Mouse (Mus musculus) kidney, postnatal 36 days (tissue): ENCODE results near the gene Bcl7a.

Experiments
- DNase-seq, 2 experiments: peaks; one replicate each; pipeline ENCODE4 v3.0.0; 2021 to 2022; ENCODE audit warnings: mixed read lengths in 2 of 2

Bcl7a gene

GRCm38 (mm10) chr5:123423885-123424284, 80.3 kb downstream of the Bcl7a start:
- DNase-seq: no peak
